Mouse (Mus musculus) NIH3T3 (cell line): ENCODE measurements around the gene Cdh22.

Experiments used
- DNase-seq: peaks from one replicate; pipeline ENCODE4 v3.0.0-alpha.2; 2012; ENCODE audit warnings: low read depth

Cdh22 gene

GRCm38 (mm10) chr2:165157900-165158299 lies 76.8 kb downstream of the Cdh22 start:
- no peak for DNase-seq

DNA sequence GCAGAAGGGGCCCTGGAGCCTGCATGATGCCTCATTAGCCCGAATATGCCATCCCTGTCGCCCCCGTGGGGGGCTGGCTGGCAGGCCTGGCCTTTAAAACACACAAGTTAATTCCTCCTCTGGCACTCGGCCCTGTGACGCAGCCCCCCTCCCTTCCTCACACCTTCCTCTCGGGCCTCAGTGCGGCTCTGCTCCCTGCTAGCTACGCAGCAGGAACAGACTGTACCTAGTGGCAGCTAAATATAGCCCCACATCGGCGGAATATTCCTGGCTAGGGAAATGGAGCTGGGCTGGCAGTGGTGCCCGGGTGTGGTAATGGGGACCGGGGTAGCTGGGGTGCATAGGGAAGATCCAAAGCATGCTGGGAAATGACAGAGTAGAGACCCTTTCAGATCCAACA lies 81.6 kb downstream of the Cdh22 start:
- DNase-seq, result no peak

DNA sequence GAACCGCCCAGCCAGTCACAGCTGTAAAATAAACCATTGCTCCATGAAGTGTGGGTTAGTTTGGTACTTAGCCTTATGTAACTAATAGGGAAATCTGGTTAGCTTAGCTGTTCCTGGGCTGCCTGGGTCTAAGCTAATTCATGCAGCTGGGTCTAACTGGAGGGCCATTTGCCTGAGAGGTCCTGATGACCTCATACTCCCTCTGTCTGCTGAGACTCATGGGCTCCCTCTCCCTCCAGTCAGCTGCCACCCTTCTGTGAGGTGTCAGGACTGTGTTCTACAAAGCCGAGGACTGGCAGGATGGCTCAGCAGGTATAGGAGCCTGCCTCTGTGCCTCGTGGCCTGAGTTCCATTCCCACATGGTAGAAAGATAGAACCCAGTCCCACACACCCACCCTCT lies 84.9 kb downstream of the Cdh22 start:
- DNase-seq, result no peak

- DNase-seq, result peak; percentile 38
Measured at GRCm38 (mm10) chr2:165145821-165146220, 88.8 kb downstream of the Cdh22 start.

DNA sequence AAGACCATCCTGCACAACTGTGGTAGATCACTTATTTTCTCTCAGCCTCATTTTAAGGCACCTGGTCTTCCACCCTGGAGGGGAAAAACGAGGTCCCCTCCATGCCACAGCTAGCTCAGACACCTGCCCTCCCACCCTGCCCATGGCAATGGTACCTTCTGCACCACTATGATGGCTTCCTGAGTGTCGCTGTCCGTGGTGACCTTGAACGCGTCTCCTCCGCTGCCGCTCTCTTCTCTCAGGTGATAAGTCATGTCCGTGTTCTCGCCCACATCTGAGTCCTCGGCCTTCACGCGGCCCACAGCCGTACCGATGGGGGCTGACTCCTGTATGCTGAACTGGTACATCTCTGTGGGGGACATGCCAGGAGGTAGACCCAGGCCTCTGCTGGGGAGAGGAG lies 91.2 kb downstream of the Cdh22 start:
- DNase-seq, result no peak

DNA sequence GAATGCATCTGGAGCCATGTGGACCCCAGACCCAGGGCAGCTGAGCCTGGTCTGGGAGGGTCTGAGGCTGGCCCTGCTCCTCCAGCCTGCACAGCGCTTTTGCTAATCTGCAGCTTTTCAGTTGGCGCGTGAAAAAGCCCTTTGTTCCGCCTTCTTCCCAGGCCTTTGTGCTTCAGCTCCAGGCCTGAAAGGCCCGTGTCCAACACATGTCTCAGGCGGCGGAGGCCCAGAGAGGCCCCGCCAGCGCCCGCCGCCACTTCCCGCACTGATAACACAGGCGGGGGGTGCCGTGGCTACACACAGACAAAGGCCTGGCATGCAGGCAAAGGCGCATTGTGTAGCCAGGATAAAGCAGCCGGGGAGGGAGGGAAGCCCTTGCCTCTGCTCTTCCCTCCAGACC lies 98.6 kb downstream of the Cdh22 start:
- no peak for DNase-seq

- no peak for DNase-seq
Measured at GRCm38 (mm10) chr2:165133566-165133965, 101.1 kb downstream of the Cdh22 start.

- DNase-seq, result peak; percentile 15
Measured at GRCm38 (mm10) chr2:165131428-165131827, 103.2 kb downstream of the Cdh22 start.

DNA sequence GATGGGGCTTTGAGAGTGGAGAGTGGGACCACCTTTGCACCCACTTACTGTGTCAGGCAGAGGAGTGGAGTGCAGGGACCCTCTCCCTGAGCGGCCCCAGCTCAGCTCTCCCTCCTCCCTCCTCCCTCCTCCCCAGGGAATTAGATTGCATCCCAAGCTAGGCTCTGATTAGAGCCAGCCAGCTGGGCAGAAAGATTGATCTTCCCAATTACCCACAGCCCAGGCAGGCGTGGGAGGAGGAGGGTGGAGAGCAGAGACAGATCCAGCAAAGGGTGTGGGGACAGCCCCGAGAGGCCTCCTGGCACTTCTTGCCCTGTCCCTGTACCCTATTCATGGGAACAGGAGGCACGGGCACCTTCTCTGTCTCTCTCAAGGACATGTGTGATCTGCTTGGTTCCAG lies 105.5 kb downstream of the Cdh22 start:
- no peak for DNase-seq

- no peak for DNase-seq
Measured at GRCm38 (mm10) chr2:165126896-165127562, 107.6 kb downstream of the Cdh22 start.

- DNase-seq, result peak; percentile 68
Measured at GRCm38 (mm10) chr2:165121206-165121840, 113.3 kb downstream of the Cdh22 start.

GRCm38 (mm10) chr2:165120765-165121164 lies 113.9 kb downstream of the Cdh22 start:
- DNase-seq, result no peak

GRCm38 (mm10) chr2:165113733-165114132 lies 120.9 kb downstream of the Cdh22 start:
- no peak for DNase-seq

DNA sequence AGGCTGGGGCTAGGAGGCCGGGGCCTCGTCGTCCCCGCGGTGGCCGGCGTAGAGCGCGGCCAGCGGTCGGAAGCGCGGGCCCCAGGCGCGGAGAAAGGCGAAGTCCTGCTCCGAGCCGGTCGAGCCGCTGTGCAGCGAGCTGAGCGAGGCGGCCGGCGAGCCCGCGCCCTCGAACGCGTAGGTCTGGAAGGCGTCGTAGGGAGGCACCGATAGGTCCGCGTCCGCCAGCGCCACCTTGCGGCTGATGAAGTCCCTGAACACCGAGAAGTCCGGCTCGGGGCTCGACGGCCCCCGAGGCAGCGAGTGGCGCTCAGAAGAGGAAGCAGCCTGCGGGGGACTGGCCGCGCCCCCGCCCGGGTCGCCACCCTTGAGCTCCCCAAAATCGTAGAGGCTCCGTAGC lies 122.5 kb downstream of the Cdh22 start:
- DNase-seq, result no peak

DNA sequence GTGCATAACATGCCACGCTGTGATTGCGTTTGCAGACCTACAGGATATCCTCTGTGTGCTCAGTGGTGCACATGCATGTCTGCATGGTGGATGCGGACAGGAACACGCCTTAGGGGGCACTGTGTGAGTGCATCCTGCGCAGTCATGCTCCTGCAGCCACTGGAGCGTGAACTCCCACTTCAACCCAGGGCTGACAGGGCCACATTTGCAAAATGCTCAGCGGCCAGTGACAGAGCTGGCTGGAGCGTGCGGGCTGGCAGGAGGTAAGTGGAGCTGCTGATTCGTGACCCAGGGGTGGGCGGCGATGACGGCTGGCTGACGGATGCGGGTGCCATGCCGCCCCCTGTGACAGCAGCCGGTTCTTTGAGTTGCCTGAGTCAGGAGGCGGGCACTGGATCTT lies 128.1 kb downstream of the Cdh22 start:
- DNase-seq, result no peak

- DNase-seq, result no peak
Measured at GRCm38 (mm10) chr2:165105513-165106079, 129.1 kb downstream of the Cdh22 start.

GRCm38 (mm10) chr2:165102920-165103319 lies 131.7 kb downstream of the Cdh22 start:
- no peak for DNase-seq

- no peak for DNase-seq
Measured at GRCm38 (mm10) chr2:165100749-165101148, 133.9 kb downstream of the Cdh22 start.

GRCm38 (mm10) chr2:165098861-165099260 lies 135.8 kb downstream of the Cdh22 start:
- DNase-seq, result no peak

GRCm38 (mm10) chr2:165096367-165096766 lies 138.3 kb downstream of the Cdh22 start:
- no peak for DNase-seq

DNA sequence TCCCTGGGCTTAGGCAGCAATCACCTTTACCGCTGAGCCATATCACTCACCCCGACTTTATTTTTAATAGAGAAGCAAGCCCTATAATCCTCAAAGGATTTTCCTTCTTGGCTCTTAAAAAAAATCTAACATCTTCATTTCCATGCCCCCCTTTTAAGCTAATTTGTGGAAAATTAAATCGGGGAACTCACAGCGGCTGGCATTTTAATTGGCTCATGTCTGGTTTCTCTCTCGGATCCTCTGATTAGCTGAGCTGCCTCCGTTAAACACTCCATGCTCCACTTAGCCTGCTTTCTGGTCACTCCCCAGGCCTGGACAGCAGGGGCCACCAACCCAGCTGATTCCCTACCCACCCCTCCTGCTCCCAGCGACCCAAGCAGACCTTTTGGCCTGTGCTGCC lies 142.3 kb downstream of the Cdh22 start:
- DNase-seq, result no peak

DNA sequence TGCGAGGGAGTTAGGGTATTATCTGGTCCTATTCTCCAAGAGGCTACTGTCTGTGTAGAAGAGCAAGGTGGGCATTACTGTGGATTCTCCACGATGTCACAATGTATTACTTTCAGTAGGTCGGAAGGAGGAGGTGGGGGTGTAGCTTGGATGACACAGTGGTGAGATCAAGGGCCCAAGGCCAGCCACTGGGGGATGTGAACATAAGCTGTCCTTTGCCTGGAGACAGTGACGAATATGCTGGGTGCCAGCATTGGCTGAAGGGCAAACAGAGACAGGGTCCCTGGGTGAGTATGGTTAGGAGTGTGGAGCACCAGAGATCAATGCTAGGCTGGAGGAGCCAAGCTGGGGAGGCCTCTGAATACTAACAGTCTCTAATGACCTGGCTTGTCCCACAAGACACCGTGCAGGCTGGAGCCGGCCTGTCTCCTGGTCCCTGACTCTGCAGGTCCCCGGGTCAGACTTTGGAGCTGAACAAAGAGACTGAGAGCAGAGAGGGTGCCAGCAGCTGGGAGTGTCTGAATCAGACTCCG lies 143.2 kb downstream of the Cdh22 start:
- DNase-seq, result no peak

DNA sequence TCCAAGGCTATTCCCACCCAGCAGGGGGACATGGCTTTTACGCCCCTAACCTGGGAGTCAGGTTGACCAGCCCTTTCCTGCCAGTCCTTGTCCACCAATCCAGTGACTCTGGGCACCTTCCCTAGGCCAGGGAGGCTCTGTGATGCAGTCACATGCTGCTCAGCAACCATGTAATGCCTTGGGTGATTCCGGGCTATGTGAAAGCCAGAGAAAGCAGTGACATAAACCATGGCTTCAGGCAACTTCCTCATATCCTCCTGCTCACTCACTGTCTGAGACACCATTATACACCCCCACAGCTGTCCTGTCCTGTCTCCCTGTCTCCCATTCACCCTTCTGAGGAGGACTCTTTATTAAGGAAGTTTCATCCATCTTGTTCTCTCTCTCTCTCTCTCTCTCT lies 144.0 kb downstream of the Cdh22 start, which contains the start of gene 1700025C18Rik:
TSS of gene 1700025C18Rik (minus strand) at position 101 of the 400 bp plus-strand sequence.
- no peak for DNase-seq
